Mouse (Mus musculus): ENCODE measurements at regions not wholly inside any gene's neighbourhood (a gene's known extent, or its start where the extent isn't known, plus 50 kb on each side); places are given as distances from the start of the nearest gene placed in this dataset.

DNA sequence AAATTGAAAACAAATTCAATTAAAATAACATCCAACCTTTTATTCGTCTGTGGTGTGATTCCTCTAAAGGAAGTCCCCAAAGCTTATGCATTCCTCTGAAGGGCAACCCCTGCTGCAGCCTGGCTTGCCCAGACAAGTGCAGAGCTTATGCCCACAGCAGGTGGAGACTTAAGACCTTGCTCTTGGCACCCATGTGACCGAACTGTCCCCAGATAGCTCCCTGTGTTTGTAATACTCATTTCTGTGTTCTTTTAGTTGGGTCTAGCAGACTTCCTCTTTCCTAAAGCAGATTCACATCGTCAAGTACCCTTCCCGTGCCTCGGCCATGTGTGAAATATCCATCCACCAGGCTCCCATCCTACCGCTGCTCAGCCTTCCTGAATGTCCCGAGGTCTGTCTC lies 723.1 kb upstream of the 4930452B06Rik start:
- H3K27ac ChIP-seq (ENCODE audit: insufficient read depth, low read length): no peak overlapping the region
- H3K4me3 ChIP-seq (ENCODE audit: insufficient read depth, low read length): no peak overlapping the region
- TF ChIP-seq POLR2A (IDR thresholded peaks at IDR 0.05; ENCODE audit: low read depth, low read length) (no peak), CTCF (IDR thresholded peaks at IDR 0.05; ENCODE audit: borderline replicate concordance, insufficient read depth, low read length) (no peak)
- H3K4me1 ChIP-seq (ENCODE audit: control insufficient read depth, insufficient read depth, low read length): no peaks in the 10 kb centered on the region
